Mouse (Mus musculus) olfactory bulb, adult 2 months (tissue): Measurements from ENCODE around the gene Ccdc102a. TPM values are rescaled to one million over a fixed set of nuclear protein-coding genes. Genes with fewer than 3 reads are reported as not detected.
A peak's percentile ranks its signal among the peaks of the same experiment; 100 is the strongest.

Experiments
- H3K27ac ChIP-seq: fragments of 200-500 bp; 2 replicates; pipeline ENCODE4 v1.5.1; 2012; ENCODE audit warnings: low read depth, low read length; ENCODE audit not compliant: insufficient read depth
- H3K4me1 ChIP-seq: fragments of 200-500 bp; 2 replicates; pipeline ENCODE4 v1.6.1; 2012; ENCODE audit warnings: low read length; ENCODE audit not compliant: control insufficient read depth, insufficient read depth
- H3K4me3 ChIP-seq: fragments of 200-500 bp; 2 replicates; pipeline ENCODE4 v1.5.1; 2012; ENCODE audit warnings: mild to moderate bottlenecking, low read depth, low read length, moderate library complexity; ENCODE audit not compliant: insufficient read depth
- CTCF ChIP-seq: fragments of 200-500 bp; IDR thresholded peaks from 2 replicates; pipeline ENCODE4 v1.5.1; 2012; ENCODE audit warnings: low read depth, mild to moderate bottlenecking, low read length, moderate library complexity; ENCODE audit not compliant: insufficient read depth
- POLR2A ChIP-seq: fragments of 200-500 bp; IDR thresholded peaks from 2 replicates; pipeline ENCODE4 v1.6.1; 2012; ENCODE audit warnings: mild to moderate bottlenecking, low read depth, low read length, moderate library complexity; ENCODE audit not compliant: insufficient read depth
- WGBS: fragments of 180-500 bp; shearing (Covaris S2); methylation state at CpG from one replicate; pipeline ENCODE4 v1.1.7; 2018; 5-methylcytosine and 5-hydroxymethylcytosine counted together
- polyA plus RNA-seq: library from polyadenylated mRNA; stranded (reverse); fragments of >200 nt; gene quantifications from 2 replicates; pipeline ENCODE4 v1.2.4, GENCODE M21; 2012; ENCODE audit warnings: low replicate concordance; ENCODE audit not compliant: missing spikeins, insufficient read depth, insufficient read length

Gene Ccdc102a
- polyA plus RNA-seq, 1 experiment = not detected

GRCm38 (mm10) chr8:94914256-94914655 is 3.6 kb downstream of the Ccdc102a start:
- no peak for TF ChIP-seq CTCF
- no peak for TF ChIP-seq POLR2A
- Histone ChIP-seq H3K27ac (no peak overlapping the region), H3K4me1 (peaks cover 23% of the 10 kb centered on the region), H3K4me3 (no peak overlapping the region)
- 83% methylated on average over 6 of the region's 6 CpGs for WGBS

GRCm38 (mm10) chr8:94913061-94913660 is 4.7 kb downstream of the Ccdc102a start:
- Histone ChIP-seq H3K27ac (no peak overlapping the region), H3K4me1 (peaks cover 28% of the 10 kb centered on the region), H3K4me3 (peak overlapping the region; percentile 51)
- 18% methylated on average over 77 of the region's 77 CpGs for WGBS
- peak; percentile 59; the same call in 1 of the 2 replicates for TF ChIP-seq CTCF
- TF ChIP-seq POLR2A = no peak

GRCm38 (mm10) chr8:94908847-94909246 is 9.1 kb downstream of the Ccdc102a start:
- TF ChIP-seq POLR2A (no peak), CTCF (peak; percentile 83)
- 11% methylated on average over 4 of the region's 4 CpGs for whole genome bisulfite sequencing
- H3K27ac ChIP-seq = 0 out of 2 replicates have a peak overlapping the region, but pooled peaks have one; percentile 70
- no peak overlapping the region for H3K4me3 ChIP-seq
- peaks cover 42% of the 10 kb centered on the region for H3K4me1 ChIP-seq

GRCm38 (mm10) chr8:94907591-94908300 is 10.2 kb downstream of the Ccdc102a start:
- 34% methylated on average over 18 of the region's 18 CpGs for WGBS
- TF ChIP-seq CTCF (peak; percentile 16; the same call in 1 of the 2 replicates), POLR2A (no peak)
- H3K27ac ChIP-seq = peak overlapping the region; percentile 70
- peaks cover 36% of the 10 kb centered on the region for H3K4me1 ChIP-seq
- H3K4me3 ChIP-seq = peak overlapping the region; percentile 15; the same call in 1 of the 2 replicates

- 66% methylated on average over 12 of the region's 12 CpGs for WGBS
- TF ChIP-seq CTCF (no peak), POLR2A (no peak)
- H3K4me3 ChIP-seq = no peak overlapping the region
- H3K4me1 ChIP-seq = peaks cover 44% of the 10 kb centered on the region
- no peak overlapping the region for H3K27ac ChIP-seq
Measured at GRCm38 (mm10) chr8:94904450-94905175, 13.3 kb downstream of the Ccdc102a start.

- TF ChIP-seq CTCF (no peak), POLR2A (no peak)
- no peak overlapping the region for H3K4me3 ChIP-seq
- 67% methylated on average over 12 of the region's 12 CpGs for WGBS
Measured at GRCm38 (mm10) chr8:94903709-94904108, 14.2 kb downstream of the Ccdc102a start.

GRCm38 (mm10) chr8:94901031-94901430 is 16.9 kb downstream of the Ccdc102a start:
- no peak for TF ChIP-seq POLR2A
- TF ChIP-seq CTCF = no peak
- Histone ChIP-seq H3K4me3 (no peak overlapping the region), H3K4me1 (peaks cover 36% of the 10 kb centered on the region), H3K27ac (no peak overlapping the region)
- WGBS = 72% methylated on average over 5 of the region's 5 CpGs

More at GRCm38 (mm10) chr8:94903709-94904108, 14.2 kb downstream of the Ccdc102a start:
- H3K27ac ChIP-seq = no peak overlapping the region
- H3K4me1 ChIP-seq = peaks cover 51% of the 10 kb centered on the region

GRCm38 (mm10) chr8:94900617-94901016 is 17.3 kb downstream of the Ccdc102a start:
- WGBS = 65% methylated on average over 6 of the region's 6 CpGs
- no peak overlapping the region for H3K4me3 ChIP-seq
- H3K4me1 ChIP-seq = peaks cover 32% of the 10 kb centered on the region
- no peak for TF ChIP-seq POLR2A
- no peak for TF ChIP-seq CTCF
- H3K27ac ChIP-seq = no peak overlapping the region
